Mouse (Mus musculus) 416B (cell line): ENCODE results near the gene Serpina1c.
"Not testable (repeated sequence)": the region's sequence is repeated elsewhere in the genome, so short reads cannot be mapped to it uniquely, and the experiment has no call there.

Experiments used
- DNase-seq: peaks from one replicate; pipeline ENCODE4 v3.0.0; 2011; ENCODE audit warnings: low read depth

Serpina1c gene

DNA sequence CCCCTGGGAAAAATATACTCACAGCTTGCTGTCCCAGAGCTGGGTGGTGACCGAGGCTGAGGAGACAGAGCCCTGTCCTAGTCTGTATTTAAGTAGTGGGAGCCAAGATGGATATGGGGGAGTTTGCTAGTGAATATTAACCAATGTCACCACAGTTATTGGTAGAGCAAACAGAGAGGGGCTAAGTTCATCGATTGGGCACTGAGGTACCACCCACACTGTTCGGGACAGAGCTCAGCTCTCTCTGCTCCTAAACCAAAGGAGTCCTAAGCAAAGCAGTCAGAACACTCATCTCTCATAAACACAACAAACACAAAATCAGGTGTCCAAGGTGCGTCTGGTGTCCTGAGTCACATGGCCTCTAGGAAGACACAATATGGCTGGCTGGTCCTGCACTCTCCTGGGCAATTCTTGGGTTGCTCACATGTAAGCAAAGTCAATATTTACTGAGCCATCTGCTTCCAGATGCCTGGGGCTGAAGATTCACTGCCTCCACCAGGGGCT is at the start of gene Serpina1c:
Gene Serpina1c (minus strand): TSS at position 51 of the 504 bp plus-strand sequence.
- not testable (repeated sequence) for DNase-seq

- not testable (repeated sequence) for DNase-seq
Measured at GRCm38 (mm10) chr12:103952972-103953371, 48.3 kb upstream of the Serpina1c start.

GRCm38 (mm10) chr12:103946243-103946642 is 41.6 kb upstream of the Serpina1c start:
- DNase-seq: no peak

DNA sequence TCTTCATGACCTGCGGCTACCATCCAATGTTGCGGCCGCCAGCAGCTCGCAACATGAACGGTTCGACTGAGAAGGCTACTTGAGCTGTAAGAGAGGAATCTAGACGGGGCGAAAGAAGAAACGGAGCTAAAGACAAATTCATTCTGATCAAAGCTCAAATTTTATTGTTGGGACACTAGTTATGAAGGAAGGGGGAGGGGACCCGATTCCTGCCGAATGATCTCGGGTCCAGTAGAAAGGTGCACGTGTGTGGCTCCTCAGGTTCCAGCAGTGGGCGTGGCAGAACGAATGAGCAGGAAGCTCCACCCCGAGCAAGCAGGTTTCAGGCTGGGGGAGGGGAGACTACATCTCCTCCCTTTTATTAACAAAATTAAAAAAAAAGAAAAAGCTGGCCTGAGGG is 4.5 kb upstream of the Serpina1c start:
- not testable (repeated sequence) for DNase-seq

DNA sequence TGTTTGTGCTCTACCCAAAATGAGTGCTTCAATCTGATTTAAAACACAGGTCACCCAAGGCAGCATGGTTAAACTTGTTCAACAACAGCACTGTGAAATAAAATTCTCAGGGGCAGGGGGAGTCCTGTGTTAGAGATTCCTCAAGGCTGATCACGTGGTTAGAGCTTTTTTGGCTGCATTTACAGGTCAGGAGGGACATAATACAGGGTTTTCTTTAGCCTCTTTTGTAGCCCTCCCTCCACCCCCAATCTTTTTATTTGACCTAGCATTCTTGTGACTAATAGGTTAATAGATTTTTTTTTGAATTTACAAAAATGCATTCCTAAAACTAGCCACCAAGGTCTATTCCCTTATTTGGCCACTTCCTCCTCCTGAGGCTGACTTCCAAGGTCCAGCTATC is 3.1 kb upstream of the Serpina1c start:
- not testable (repeated sequence) for DNase-seq

- DNase-seq: not testable (repeated sequence)
Measured at GRCm38 (mm10) chr12:103901929-103902328, 2.8 kb downstream of the Serpina1c start.

GRCm38 (mm10) chr12:103866873-103867272 is 37.8 kb downstream of the Serpina1c start:
- DNase-seq: not testable (repeated sequence)

GRCm38 (mm10) chr12:103863101-103863974 is 41.3 kb downstream of the Serpina1c start, which contains the start of gene Serpina1a:
Gene Serpina1a, minus strand, starts transcription at chr12:103863562.
- not testable (repeated sequence) for DNase-seq

GRCm38 (mm10) chr12:103860976-103861375 is 43.7 kb downstream of the Serpina1c start:
- DNase-seq: no peak

GRCm38 (mm10) chr12:103860571-103860970 is 44.1 kb downstream of the Serpina1c start:
- DNase-seq: not testable (repeated sequence)

GRCm38 (mm10) chr12:103859584-103859983 is 45.1 kb downstream of the Serpina1c start:
- not testable (repeated sequence) for DNase-seq

DNA sequence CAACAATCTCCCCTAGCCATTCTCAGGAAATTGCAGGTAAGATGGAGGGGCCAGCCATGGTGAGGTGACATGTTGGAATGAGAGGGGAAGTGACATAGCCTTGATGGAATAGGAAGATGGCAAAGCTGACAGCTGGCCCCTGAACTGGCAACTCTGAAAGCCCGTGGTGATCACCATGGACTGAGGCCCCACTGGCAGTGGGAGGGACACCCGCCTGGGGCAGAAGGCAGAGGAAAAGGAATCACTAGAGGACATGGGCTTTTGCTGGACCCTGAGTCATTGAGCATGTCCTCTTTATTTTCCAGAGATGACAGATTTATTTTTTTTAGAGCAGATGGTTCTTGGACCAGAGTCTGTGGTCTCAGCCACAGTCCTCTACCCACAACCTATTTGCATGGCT is 51.7 kb downstream of the Serpina1c start:
- not testable (repeated sequence) for DNase-seq
